Mouse (Mus musculus) thymus, postnatal 4 days (tissue): ENCODE measurements around the gene Rundc3a.

Experiments used
- DNase-seq: peaks from one replicate; pipeline ENCODE4 v3.0.0; 2021

Gene Rundc3a

DNA sequence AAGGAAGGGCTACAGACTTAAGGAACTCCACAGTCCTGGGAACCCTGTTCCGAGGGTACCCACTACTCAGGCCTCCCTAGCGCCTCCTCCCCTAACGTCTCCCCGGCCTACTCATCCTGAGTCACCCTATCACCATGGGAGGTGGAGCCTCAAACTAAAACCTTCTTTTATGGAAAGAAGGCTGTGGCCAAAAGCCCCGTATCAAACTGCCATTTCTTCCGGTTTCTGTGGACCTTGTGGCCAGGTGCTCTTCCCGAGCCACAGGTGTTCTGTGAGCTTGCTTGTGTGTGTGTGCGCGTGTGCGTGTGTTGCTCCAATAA is 43.2 kb downstream of the Rundc3a start:
- DNase-seq: no peak

DNA sequence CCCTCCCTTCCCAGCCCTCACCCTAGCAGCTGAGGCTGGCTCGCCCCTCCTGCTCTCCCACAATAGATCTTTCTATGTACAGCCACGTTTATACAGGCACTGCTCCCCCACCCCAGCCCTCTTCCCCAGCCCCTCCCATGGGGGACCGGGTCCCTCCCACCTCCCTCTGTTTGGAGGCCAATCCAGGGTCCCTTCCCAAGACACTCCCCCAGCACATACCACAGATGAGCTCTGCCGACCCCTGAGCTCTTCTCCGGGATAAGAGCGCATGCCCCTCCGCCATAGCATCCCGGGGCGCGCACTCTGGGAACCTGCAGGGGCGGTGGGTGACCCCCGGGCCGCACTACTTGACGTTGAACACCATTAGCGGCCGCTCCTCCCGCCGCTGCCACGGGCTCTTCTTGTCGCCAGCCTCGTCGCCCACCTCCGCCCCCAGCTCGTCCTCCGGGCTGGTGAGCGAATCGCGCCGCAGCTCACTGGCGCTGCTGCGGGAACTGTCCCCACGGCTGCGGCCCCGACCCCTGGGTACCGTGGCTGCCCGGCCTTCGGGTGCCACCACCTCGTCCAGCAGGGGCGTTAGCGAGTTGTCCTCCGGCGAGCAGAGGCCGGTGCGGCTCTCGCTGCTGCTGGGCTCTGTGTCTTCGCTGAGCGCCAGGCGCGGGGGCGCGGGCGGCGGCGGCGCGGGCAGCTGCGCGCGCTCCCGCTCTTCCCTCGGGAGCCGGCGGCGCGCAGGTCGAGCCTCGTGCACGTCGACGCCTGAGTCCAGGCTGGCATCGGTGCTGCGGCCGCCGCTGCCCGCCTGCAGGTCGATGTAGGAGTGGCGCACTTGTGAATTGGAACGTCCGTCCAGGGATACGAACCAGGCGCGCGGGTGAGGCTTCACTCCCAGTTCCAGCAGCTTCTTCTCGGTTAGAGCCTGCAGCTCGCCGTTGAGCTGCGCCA is 44.2 kb downstream of the Rundc3a start:
- peak; percentile 40 for DNase-seq

- peak; percentile 86 for DNase-seq
Observed at GRCm38 (mm10) chr11:102438212-102439092, 45.2 kb downstream of the Rundc3a start.

GRCm38 (mm10) chr11:102439093-102440082 is 46.2 kb downstream of the Rundc3a start:
- DNase-seq: no peak

DNA sequence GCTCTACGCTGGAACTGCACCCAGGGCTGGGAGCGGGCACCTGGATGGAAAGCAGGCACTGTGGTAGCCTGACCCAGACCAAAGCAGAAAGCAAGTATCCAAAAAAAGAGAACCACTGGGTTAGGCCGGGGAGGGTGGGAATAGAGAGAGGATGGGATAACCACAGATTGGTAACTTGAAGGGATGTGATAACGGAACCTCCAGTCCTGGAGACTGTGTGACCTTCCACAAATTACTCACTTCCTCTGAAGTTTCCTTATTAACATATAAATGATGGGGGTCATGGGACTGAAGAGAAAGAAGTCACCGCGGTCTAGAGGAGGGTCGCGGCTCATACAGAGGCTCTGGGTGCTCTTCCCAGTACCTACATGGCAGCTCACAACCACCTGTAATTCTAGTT is 47.1 kb downstream of the Rundc3a start:
- DNase-seq: no peak

DNA sequence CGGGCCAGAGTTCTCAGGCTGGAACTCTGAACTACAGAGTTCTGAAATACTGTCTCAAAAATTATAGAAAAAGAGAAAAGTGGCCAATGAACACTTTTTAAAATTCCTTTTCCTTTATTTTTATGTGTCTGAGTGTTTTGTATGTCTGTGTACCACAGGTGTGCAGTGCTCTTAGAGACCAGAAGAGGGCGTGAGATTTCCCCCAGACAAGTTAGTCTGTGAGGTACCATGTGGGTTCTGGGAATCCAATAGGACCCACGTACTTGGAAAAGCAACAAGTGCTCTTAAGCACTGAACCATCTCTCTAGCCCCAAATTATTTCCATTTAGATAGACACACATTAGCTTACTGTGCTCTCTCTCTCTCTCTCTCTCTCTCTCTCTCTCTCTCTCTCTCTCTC is 48.2 kb downstream of the Rundc3a start:
- DNase-seq: no peak

- DNase-seq: no peak
Observed at GRCm38 (mm10) chr11:102442089-102442488, 48.9 kb downstream of the Rundc3a start.

DNA sequence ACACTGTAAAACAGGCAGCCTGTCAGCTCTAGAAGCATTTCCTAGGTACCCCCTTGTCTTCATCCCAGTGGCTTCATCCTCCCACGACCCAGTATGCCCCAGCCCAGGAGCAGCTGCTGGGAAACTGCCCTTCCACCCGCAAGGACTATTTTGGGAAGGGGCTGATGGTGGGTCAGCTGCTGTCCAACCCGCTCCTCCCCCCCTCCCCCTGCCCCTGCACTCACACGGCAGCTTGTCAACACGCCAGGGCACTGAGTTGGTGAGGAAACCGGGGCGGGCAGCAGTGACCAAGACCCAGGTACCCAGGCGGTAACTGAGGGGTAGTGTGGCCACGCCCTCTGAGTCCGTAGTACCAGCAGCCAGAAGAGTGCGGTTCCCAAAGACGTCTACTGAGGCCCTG is 50.5 kb downstream of the Rundc3a start:
- DNase-seq: no peak

DNA sequence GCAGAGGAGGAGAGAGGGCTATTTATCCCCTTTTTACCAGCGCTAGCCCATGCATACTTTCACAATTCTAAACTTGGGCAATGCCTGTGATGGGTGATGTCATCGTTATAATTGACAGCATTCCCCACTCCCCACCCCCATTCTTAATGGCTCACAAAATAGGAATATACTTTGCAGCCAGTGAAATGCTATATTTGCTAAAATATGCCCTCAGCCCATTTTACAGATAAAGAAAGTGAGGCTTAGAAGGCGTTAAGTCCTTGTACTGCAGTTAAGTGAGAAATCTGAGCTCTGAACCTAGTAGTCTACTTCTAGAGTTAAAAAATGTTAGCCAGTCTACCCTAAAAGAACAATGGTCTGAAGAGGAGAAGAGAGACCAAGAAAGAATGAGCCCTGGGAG is 51.1 kb downstream of the Rundc3a start:
- DNase-seq: no peak

- no peak for DNase-seq
Observed at GRCm38 (mm10) chr11:102444781-102445180, 51.6 kb downstream of the Rundc3a start.

DNA sequence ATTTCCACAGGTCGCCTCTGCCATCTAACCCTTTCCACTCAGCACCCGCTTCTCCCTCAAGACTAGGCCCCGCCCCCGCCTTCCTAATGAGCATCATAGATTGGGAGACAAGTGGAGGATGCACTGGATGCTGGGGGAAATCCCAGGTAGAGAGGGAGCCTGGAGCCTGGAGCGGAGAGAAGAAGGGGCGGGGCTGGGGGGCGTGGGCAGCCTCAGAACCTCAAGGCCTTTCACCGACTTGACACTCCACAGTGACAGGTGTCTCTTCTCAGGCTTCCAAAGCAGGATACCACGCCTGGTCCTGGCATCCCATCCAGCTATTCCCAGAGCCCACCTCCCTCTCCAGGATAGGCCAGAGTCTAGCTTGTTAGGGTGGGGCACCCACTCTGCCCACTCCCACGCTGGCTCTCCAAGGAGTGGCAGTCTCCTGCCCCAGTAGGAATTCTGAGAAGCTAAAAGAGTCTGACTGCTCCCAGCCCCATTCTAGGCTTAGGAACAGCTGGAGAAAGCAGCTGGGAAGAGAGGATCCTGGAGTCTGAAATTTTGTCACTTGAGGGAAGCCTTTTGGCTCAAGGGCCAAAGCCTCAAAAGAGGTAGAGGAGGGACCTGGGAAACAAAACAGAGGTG is 52.2 kb downstream of the Rundc3a start:
- DNase-seq: no peak

DNA sequence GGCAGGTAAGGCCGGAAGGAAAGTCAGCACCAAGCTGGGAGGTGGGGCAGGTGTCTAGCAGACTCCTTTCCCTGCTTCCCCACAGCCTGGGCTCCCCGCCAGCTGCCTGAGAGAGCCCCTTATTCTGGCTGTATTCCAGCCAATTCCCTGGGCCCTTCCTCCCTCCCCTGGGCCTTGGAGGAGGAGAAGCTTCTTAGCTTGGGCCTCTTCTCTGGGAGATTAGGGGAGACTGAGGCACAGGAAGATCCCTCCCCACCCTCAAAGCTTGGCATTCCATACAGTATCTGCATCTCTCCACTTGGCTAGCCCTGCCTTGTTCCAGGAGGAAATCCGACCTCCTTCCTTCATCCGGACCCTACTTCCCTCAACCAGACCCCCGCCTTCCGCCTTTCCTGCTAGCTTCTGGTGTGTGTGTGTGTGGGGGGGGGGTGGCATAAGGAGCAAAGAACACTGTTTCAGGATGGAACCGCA is 52.7 kb downstream of the Rundc3a start:
- DNase-seq: no peak

DNA sequence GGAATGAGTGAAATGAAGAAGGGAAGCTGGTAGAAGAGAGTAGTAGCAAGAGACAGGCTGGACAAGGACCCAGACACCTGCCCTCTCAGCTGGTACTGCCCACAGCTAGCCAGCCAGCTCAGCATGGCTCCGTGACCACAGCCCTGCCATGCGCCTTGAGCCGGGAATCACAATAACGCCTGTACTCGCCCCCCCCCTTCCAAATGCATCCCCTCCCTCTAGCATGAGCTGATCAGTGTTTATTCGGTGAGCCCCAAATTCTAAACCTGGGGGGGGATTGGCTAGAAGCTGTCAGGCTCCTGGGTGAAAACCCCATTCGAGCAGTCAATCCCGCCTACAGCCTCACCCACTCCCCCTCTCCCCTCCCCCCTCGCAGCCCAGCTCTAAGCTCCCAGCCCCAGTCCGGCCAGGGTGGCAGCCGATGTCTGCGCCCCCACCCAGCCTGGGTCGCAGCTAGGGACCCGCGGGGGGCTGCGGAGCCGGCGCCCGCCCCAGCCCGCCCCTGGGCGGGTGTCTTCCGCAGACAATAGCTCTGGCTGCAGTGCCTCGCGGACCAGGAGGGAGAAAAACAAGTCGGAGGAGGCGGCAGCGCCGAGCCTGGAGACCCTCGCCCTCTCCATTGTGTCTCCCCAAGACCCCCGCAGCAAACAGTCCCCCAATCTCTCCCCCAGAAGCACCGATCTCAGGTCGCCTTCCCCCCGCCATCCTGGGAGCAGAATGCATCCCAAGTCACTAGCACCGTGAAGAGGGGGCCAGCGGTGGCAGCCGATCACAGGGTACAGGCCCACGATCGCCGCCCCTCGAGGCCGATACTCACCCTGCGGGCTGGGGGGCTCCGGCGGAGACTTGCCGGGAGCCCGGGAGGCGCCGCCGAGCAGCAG is 53.6 kb downstream of the Rundc3a start:
- DNase-seq: peak; percentile 49

DNA sequence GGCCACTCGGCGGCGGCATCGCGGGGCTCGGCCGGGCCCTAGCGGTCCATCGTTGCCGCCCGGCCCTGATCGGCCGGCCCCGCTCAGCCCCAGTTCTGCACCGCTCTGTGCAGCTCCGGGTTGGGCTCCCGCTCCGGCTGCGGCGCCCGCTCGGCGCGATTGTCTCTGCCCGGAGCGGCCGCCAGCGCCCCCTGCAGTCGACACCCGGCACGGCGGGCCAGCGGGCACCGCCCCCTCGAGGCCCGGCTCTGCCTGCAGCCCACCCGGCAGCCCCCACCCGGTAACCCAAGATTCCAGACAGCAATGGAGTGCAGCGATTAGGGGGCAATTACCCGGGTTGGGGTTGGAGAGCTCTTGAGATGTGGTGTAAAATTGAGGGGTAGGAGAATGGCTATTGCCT is 54.3 kb downstream of the Rundc3a start, which contains the start of gene Fam171a2:
Fam171a2 (minus strand) TSS at position 186 of the 400 bp plus-strand sequence.
- DNase-seq: peak; percentile 92

DNA sequence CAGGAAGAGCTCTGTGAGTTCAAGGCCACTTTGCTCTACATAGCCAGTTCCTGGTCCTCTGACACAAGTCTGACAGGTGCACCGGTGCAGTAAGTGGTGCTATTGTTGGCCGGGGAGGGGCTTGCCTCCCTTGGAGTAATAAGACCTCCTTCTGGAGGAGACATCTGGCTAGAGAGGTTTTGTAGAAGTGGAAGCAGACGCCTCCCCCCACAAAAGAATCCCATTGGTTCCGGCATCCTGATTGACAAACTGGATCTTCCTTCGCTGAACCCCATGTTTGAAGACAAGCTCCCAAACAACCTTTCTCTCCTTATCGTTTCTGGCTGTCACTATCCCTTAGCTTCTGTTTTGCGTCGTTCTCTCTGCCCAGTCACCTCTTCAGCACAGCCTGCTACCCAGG is 55.1 kb downstream of the Rundc3a start:
- no peak for DNase-seq

GRCm38 (mm10) chr11:102449043-102450008 is 56.1 kb downstream of the Rundc3a start:
- DNase-seq: no peak
